Mouse (Mus musculus) liver, postnatal 0 days (tissue): ENCODE data around the gene Tank.

Experiments used
- CTCF ChIP-seq: sonication (generic); IDR thresholded peaks from 2 replicates; pipeline ENCODE4 v1.5.1; 2016; ENCODE audit warnings: antibody characterized with exemption, low read depth
- EP300 ChIP-seq: IDR thresholded peaks from 2 replicates; pipeline ENCODE4 v1.6.1; 2016; ENCODE audit warnings: antibody characterized with exemption, low read depth, mild to moderate bottlenecking

GRCm38 (mm10) chr2:61668260-61668659, 89.9 kb downstream of the Tank start:
- TF ChIP-seq EP300 (no peak), CTCF (peak; percentile 74)
